Mouse (Mus musculus) CD4-positive, CD25-positive, alpha-beta regulatory T cell, adult 9 weeks (primary cell): Measurements from ENCODE around the gene Vmn2r15. TPM values are rescaled to one million over a fixed set of nuclear protein-coding genes. Genes with fewer than 3 reads are reported as not detected.

Experiments used
- polyA plus RNA-seq: library from polyadenylated mRNA; unstranded; fragments of 100-300 nt; shearing (Covaris generic); gene quantifications from one replicate; pipeline ENCODE4 v1.2.1, GENCODE M21; 2017

The Vmn2r15 gene
- not detected for polyA plus RNA-seq

DNA sequence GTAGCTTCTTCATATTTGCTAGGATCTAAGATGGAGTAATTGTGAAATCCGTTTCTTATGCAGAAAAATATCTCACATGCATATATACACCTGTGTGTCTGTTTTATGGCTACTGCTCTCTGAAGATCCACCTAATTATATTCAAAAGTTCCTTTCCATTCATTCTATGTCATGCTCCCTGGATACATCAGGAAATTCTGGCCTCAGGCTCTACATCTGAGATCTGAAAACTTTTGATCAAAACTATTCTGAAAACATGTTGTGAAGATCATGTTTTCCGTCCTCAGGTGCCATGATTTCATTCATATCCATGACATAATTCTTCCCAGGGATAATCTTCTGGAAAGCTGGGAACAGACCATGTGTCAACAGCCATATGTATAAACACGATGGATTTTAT lies at the start of gene Vmn2r15:
Gene Vmn2r15 (minus strand): TSS at position 101 of the 400 bp plus-strand sequence.

DNA sequence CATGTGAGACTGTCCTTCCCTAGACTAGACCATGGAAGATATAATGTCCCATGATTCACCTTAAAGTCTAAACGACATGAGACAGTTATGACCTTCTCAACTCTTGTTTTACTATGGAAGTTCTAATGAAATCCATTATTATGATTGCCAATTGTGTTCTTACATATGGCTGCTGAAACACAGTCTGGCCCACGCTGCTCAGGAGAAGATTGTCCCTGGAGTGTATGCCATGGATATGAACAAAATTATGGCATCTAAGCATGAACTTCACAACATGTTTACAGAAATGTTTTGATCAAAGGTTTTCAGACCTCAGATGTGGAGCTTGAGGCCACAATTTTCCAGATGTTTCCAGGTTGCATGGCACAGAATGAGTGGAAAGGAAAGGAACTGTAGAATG lies 32.4 kb upstream of the Vmn2r15 start, which contains the start of gene Vmn2r16:
Gene Vmn2r16 (plus strand): TSS at position 301 of the 400 bp plus-strand sequence.

Other genes with a start within 250 kb of the Vmn2r15 start
- 0.10 TPM for gene Vmn2r11, start 238.1 kb downstream of the Vmn2r15 start, polyA plus RNA-seq
- not detected for gene Vmn2r12, start 199.7 kb downstream of the Vmn2r15 start, polyA plus RNA-seq
- not detected for gene Vmn2r13, start 105.4 kb downstream of the Vmn2r15 start, polyA plus RNA-seq
- gene Vmn2r14, start 72.9 kb downstream of the Vmn2r15 start, polyA plus RNA-seq, result not detected
- gene Vmn2r16, start 32.5 kb upstream of the Vmn2r15 start, polyA plus RNA-seq, result not detected
- gene Vmn2r17, start 122.0 kb upstream of the Vmn2r15 start, polyA plus RNA-seq, result not detected